Mouse (Mus musculus): ENCODE measurements around the gene Cbs. TPM values are rescaled to one million over a fixed set of nuclear protein-coding genes. Genes with fewer than 3 reads are reported as not detected.

Cbs gene
- total RNA-seq, 1 experiment from 2014 or later, result 6.2 TPM

Small RNAs within 50 kb of the gene (microRNA-seq; reads per million reads assigned to microRNA genes)
- gene Gm24970, result 0 reads per million in 2 experiments

Other genes with a start within 250 kb of the Cbs start
- gene Wdr4, start 117.3 kb downstream of the Cbs start, total RNA-seq (2021), result 16.1 and 27.8 TPM in 2 replicates
- 379 and 390 TPM in 2 replicates for gene Ndufv3, start 117.1 kb downstream of the Cbs start, total RNA-seq (2021)
- gene Pknox1, start 72.5 kb downstream of the Cbs start, total RNA-seq (2021), result 23.9 and 25.0 TPM in 2 replicates
- gene U2af1, start 21.7 kb upstream of the Cbs start, total RNA-seq (2021), result 147 and 148 TPM in 2 replicates
- not detected in 2 replicates for gene Cryaa, start 40.6 kb upstream of the Cbs start, total RNA-seq (2021)
- 16.0 and 28.2 TPM in 2 replicates for gene Sik1, start 218.6 kb upstream of the Cbs start, total RNA-seq (2021)